Mouse (Mus musculus) right cerebral cortex, postnatal 4 days (tissue): ENCODE measurements at regions not wholly inside any gene's neighbourhood (a gene's known extent, or its start where the extent isn't known, plus 50 kb on each side); places are given as distances from the start of the nearest gene placed in this dataset.
A peak's percentile ranks its signal among the peaks of the same experiment; 100 is the strongest.

Source experiments
- DNase-seq: peaks from one replicate; pipeline ENCODE4 v3.0.0-alpha.2; 2022

DNA sequence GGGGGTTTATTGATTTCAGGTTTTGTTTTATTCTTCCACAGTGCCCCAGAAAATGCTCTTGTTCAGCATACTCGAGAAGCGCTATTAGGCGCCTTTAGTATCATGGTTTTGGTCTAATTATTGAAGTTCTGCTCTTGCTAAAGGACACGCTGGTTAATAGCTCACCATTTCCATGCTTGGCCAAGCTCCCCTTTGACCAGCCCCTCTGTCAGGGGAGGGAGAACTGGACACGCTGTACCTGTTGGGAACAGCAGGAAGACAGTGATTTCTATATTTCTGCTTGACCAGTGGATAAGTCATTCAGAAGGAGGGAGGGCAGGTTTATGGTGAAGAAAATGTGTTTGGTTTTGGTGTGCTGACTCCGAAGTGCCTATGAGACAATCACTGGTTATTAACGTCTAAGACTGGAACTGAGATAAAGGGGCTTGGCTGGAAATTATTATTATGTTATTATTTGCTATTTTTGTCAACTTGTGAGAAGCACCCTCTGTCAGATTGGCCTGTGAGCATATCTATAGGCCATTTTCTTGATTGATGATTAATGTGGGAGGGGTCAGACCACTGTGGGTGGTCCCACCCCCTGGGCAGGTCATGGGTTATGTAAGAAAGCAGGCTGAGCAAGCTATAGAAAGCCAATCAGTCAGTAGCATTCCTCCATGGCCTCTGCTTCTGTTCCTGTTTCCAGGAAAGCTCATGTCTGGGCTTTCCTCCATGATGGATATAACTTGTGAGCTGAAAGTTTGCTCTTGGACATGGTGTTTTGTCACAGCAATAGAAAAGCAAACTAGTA, 51.2 kb upstream of the Tanc2 start:
- DNase-seq: no peak

DNA sequence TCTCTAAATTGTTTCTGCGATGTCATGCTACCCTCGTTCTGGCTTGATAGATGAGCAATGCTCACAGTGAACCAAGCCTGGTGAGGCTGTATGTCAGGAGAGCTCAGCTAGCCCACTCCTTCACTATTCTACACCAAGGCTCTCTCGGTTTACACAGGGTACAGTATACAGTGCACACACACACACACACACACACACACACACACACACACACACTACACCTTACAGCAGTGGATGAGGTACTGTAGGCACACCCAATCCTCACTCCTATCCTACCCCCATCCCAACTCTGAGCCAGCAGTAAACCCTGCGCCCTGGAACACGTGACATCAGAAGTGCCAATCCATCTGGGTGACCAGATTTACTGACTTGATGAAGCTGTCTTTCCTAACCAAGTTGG, 57.2 kb upstream of the Tanc2 start:
- DNase-seq: no peak

DNA sequence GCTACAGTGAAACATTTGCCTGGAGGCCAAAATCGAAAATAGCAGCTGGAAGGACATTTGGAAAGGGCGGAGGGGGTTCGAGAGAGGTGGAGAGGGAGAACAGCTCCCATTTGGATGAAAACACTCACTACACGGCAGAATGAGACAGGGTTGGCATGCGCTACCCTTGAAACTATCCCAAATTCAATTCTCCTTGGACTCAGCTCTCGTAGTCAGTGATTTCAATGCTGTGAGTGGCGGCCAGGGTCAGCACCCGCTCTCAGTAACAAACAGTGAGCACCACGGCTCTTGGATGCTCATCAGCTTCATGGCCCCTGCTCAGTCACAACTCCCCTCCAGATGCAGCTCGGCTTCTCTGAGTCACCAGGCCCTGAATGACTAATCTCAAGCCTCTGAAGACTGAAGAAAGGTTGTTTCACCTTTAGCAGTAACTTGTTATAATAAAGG, 59.1 kb upstream of the Tanc2 start:
- DNase-seq: no peak

DNA sequence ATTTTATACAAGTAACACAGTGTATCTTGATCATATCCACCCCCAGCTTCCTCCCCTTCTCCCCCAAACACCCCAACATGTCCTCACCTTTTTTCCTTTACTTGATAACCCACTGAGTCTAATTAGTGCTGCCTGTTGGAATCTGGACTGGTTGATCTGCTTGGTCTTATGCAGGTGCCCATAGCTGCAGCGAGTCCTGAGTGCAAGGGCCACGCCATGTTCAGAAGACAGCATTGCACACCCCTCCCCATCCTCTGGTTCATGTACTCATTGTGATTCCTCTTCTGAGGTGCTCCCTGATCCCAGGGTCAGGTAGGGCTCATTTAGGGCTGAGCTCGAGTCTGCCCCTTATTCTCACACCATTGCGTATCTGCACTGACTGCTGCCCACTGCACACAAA, 63.7 kb upstream of the Tanc2 start:
- no peak for DNase-seq

DNA sequence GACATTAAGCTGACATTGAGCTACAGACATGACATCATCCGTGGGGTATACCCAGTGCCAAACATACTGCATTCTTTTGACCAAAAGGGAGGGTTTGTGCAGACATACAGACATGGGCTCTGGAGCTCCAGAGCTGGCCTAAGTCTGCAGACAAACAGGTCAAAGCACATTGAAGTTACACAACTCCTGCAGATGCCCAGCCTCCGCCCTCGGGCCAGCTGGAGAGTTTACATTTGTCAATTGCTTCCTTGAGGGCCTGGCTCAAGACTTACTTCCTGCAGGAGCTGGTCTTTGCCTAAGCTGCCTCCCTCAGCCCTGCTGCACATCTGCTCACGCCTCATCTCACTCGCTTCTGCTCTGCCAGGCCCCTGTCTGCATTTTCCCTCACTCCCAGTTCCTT, 64.2 kb upstream of the Tanc2 start:
- DNase-seq: no peak

DNA sequence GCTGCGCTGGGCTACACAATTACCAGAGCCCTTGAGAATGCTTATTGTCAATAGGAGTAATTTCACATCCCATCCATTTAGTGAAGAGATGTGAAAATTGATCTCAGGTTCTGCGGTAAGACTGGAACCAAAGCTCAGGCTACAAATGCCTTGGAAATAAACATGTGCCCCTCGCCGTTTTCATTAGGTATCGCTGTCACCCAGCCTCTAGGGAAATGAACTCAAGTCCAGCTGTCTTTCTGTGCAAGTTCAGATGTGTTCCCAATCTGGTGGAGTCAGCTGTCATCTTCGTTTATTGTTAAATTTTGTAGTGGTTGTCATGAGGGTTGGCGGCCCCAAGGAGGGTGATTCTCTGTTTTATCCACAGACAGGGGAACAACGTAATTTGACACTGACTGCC, 65.4 kb upstream of the Tanc2 start:
- DNase-seq: no peak

DNA sequence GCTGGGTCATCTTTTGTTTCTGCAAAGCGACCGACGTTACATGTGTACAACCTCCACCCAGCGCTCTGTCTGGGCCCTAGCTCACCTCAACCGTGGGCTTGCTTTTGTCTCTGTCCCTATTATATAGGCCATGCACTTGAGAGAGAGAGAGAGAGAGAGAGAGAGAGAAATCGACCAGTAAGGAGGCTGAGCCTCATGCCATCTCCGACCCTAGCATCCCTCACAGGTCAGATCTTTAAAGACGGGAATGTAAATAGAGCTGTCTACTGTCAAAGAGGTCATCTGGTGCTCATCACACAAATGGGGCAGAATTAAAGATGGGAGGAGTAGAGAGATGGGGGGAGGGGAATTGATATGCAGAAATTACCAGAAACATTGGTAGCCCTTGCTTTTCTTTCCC, 66.0 kb upstream of the Tanc2 start:
- DNase-seq: no peak

DNA sequence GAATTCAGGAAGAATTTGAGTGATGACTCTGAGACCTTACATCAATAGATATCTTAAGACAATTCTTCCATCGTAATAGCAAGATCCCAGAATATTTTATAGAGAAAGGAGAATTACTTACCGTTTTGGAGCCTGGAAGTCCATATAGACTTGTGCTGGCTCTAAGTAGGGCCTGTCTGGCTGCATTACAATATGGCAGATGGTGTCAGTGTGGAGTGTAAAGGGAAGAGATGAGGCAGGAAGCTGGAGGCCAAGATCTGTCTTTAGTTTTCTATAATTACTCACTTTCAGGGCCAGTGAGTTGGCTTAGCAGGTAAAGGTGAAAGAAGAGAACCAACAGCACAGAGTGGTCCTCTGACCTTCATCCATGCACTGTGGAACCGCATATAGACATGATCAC, 63.9 kb upstream of the March10 start:
- DNase-seq: no peak

DNA sequence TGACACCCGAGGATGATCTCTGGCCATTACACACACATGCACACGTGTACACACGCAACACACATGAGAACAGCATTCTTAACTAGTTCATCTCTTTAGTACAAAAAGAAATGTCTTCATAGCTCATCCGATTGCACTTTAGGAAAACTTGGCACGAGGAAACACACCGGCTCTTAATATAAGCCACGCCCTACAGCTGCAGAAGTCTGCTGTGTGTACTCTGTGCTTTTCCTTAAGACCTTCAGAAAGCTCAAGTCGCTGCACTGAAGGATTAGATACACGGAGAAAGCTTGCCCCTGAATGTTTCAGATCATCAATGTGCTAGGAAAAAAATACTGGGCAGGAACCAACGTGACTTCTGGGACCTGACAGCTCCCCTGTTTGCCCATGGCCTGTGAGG, 56.7 kb upstream of the March10 start:
- DNase-seq: no peak

DNA sequence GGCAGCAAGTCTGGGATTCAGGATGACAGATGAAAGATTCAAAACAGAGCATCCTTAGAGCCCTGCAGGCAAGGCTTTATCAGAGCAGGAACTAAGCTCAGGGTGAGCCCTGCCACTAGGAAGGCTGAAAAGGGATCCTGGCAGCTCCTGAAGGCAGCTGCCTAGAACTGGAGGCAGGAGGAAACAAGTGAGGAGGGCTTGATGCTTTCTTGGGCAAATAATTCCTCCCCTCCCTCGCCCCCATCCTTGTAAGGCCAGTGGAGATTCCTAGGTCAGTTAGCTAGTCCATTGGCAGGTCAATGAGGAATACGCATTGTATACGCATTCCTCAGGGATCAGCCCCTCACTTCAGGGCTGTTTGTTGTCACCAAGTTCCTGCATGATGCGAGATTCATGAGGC, 54.1 kb upstream of the March10 start:
- no peak for DNase-seq

DNA sequence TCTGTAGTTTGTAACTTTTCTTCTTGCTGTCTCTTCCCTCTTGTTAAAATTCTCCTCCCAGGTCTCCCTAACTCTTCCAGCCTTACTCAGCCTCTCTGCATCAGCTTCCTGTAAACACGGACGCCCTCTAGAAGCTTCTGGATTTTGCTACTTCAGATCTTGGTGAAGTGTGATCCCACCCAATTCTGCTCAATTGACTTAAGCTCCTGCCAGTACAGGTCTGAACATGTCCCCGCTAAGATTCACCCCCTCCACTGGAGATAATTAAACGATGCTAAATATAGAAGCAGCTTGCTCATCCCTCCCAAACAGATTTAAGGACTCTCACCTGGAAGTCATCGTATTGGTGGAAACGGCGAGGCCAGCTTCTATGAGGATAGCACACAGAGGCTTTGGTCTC, 53.5 kb upstream of the March10 start:
- DNase-seq: no peak

DNA sequence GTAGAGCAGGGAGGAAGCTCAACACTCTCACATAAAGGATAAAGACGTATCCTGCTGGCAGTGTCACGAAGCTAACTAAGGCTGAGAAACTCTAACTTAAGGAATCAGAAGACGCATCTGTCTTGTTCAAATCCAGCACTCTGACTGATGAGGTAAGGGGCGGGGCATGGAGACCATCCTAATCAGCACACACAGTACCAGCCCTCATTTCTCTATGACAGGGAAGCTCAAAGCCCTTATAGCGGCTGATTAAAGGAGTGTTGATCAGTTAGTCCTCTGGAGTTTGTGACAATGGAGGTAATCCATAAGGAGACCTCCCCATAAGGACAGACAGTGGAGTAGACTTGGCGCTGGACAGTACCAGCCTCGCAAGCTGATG, 52.1 kb upstream of the March10 start:
- no peak for DNase-seq

DNA sequence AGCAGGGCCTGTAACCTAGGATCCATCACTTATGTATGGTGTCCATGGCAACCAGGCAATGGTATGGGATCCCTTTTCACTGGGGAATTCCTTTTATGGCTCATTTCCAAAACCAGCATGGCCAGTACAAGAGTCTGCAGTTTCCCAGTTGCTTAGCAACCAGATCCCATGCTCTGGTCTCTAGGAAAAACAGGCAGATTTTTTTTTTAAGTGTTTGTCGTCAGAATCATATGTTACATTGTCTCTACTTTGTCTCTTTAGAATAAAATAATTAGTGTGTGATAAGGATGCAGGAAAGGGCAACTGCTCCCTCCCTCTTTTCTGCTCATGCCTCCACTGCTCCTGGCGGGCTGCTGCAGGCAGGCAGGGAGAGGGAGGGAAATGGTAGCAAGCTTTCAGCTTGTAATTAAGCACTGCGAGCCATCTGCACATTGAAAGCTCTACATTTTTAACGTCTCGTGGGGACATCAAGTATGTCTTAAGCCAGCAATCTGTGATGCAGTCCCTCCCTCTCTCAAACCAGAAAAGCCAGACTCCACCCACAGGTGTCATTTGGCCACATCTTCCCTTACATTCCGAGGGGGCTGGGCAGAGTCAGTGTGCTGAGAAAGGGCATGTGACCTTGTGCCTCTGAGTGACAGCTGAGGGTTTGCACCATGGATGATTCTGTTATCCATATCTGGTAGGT, 51.6 kb upstream of the March10 start:
- peak; percentile 44 for DNase-seq

DNA sequence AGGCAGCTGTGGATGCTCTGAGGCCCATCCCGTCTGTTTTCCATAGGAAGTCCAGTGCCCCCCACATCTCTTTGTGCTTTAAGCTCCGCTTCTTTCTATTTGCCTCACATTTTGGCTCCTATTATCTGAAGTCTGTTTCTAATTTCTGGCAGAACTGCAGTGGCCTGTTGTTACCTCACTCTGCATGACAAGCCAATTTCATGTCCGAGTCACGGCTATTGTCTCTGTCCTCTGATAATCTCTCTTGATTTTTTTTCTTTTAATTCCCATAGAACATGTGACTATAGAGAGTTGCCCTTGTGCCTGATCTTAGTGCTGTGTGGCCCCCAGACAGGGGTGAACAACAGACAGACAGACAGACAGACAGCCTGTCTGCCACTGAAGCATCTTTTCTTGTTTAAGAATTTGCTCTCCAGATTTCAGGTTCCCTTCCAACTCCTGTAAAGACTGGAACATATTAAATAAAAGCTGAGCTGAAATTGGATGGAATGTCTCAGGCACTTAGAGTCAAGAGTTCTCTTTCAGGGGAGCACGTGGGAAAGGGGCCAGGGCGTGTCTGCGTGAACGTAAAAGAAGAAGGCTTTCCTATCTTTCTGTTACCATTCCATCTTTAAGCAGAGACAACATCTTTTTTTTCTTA, 50.9 kb upstream of the March10 start:
- DNase-seq: peak; percentile 36
